Mouse (Mus musculus) bone marrow, adult 2 months (tissue): ENCODE results near the gene Sla2. TPM values are rescaled to one million over a fixed set of nuclear protein-coding genes. Genes with fewer than 3 reads are reported as not detected.
"Not testable (repeated sequence)": the region's sequence is repeated elsewhere in the genome, so short reads cannot be mapped to it uniquely, and the experiment has no call there.

Experiments
- H3K27ac ChIP-seq: fragments of 200-500 bp; 2 replicates; pipeline ENCODE4 v1.5.1; 2012; ENCODE audit warnings: low read depth, mild to moderate bottlenecking, control low read depth, inconsistent platforms, low read length; ENCODE audit not compliant: control insufficient read depth, poor library complexity, insufficient read depth
- H3K4me1 ChIP-seq: fragments of 200-500 bp; 2 replicates; pipeline ENCODE4 v1.6.1; 2011; ENCODE audit warnings: low read length; ENCODE audit not compliant: control insufficient read depth, insufficient read depth
- H3K4me3 ChIP-seq: fragments of 200-500 bp; replicated peaks from 2 replicates; pipeline ENCODE3; 2011; ENCODE audit warnings: mild to moderate bottlenecking, low read depth, low read length, control low read depth; ENCODE audit not compliant: control insufficient read depth
- CTCF ChIP-seq: fragments of 200-500 bp; IDR thresholded peaks from 2 replicates; pipeline ENCODE4 v1.5.1; 2011; ENCODE audit warnings: low read length, control low read depth; ENCODE audit not compliant: control insufficient read depth, insufficient read depth
- POLR2A ChIP-seq: fragments of 200-500 bp; IDR thresholded peaks from 2 replicates; pipeline ENCODE4 v1.6.1; 2011; ENCODE audit warnings: low read depth, mild to moderate bottlenecking, control low read depth, low read length, borderline replicate concordance; ENCODE audit not compliant: control insufficient read depth
- WGBS: fragments of 180-500 bp; shearing (Covaris S2); methylation state at CpG from one replicate; pipeline ENCODE4 v1.1.7; 2018; 5-methylcytosine and 5-hydroxymethylcytosine counted together
- polyA plus RNA-seq: library from polyadenylated mRNA; stranded (reverse); fragments of >200 nt; gene quantifications from 2 replicates; pipeline ENCODE4 v1.2.4, GENCODE M21; 2011; ENCODE audit warnings: low replicate concordance; ENCODE audit not compliant: missing spikeins, insufficient read depth, insufficient read length

The Sla2 gene
- polyA plus RNA-seq, 1 experiment = 6.7 TPM

DNA sequence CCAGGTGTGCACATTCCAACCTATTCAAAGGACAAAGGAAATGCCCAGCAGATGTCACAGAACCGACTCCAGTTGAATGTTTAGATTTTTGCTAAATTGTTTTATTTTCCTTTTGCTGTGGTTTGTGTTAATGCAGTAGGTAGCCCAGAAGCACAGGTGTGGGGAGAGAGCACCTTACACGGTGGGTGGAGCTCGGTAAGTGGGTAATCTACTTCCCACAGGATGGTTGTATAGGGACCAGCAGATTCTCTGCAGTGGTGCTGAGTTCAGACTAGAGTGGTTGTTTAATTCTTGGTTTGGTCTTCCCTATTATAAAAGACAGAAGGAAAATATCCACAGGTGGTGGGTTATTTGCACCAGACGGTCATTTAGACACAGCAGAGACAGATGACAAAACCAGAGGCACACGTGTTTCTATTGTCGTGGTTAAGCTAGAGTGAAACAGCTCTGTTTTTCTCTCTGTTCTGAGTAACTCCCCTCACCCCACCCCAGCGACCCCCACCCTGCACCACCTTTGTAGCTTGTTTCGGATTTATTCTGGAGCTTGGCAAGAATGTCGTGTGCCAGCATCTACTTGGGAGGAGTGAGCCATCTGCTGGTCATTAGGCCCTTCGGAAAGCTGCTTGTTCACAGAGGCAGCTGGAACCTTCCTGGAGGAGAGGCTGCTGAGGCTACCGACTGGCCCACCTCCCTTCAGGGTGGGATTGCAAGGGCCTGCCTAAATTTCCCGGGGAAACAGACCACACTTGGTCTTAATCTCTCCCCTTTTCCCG lies 32.8 kb downstream of the Sla2 start:
- H3K4me3 ChIP-seq, H3K27ac ChIP-seq, H3K4me1 ChIP-seq: not testable (repeated sequence)
- peak; percentile 27; the same call in 1 of the 2 replicates for TF ChIP-seq CTCF
- WGBS = 70% methylated on average over 13 of the region's 13 CpGs

DNA sequence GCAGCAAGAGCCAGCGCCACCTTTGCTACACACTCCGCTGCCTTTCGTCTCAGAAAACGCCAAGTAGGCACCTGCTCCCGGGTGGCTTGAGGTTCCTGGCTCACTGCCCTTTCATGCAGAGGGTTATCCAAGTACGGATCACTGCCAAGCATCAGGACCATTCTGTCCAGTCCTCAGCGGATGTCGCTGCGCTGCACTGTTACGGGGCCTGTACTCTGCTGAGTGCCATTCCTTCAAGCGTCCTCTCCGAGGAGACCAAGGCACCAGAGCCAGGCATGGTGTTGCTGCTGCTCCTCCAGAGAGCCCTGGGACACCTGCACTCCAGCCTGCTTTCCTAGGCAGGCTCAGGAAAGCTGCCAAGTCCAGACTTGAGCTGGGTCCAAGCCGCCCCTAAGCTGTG lies 33.4 kb downstream of the Sla2 start:
- not testable (repeated sequence) for H3K4me1 ChIP-seq, H3K4me3 ChIP-seq, H3K27ac ChIP-seq
- WGBS = 92% methylated on average over 8 of the region's 13 CpGs

DNA sequence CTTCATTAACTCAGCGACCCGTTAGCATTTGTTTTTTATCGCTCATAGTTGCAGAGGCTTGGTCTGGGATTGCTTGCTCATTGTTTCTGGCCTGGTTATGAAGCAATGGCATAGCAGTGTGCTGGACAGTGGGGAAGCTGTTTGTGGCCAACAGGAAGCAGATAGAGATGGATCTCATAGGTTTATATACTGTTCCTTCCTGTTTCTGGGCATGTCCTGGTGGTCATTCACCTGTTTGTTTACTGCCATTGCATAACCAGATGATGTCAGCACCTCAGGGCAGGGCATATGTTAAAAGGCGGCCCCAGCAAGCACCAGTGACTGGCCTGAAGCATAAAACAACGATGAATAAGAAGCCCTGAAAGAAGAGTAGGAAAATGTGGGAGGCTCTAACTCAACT lies 36.5 kb downstream of the Sla2 start:
- H3K27ac ChIP-seq = peak overlapping the region; percentile 51; the same call in 1 of the 2 replicates
- 61% methylated on average over 5 of the region's 5 CpGs for WGBS

DNA sequence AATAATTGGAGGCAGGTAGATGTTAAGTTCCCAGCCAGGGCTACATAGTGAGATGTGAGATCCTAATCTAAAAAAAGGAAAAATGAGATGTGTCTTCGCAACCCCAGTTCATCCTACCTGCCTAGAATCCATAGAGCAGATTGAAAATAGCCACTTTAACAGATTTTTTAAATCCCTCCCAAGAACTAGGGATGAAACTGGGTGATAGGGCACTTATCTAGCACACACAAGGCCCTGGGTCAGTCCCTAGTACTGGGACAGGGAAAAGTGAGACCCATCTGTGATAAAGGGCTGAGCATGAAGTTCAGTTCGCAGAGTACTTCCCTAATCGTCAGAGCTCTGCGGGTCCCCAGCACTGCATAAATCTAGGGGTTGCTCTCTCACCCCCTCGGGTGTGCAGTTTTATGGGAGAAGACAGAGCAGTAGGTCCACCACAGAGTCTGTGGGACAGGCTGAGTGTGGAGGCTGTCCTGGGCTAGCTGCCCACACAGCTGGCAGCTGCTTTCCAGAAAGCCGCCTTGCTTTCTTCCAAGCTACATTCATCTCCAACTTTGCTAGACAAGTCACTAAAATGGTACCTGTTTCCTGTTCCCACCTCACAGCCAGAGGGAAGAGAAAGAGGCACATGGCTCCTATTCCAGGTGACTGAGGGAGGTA lies 38.3 kb downstream of the Sla2 start:
- Histone ChIP-seq H3K4me3 (no peak overlapping the region), H3K4me1 (peaks cover 3% of the 10 kb centered on the region), H3K27ac (no peak overlapping the region)
- no peak for TF ChIP-seq CTCF
- TF ChIP-seq POLR2A = no peak
- WGBS = 68% methylated on average over 6 of the region's 6 CpGs

More for the DNA sequence above, 36.5 kb downstream of the Sla2 start:
- TF ChIP-seq CTCF (no peak), POLR2A (no peak)
- no peak overlapping the region for H3K4me3 ChIP-seq
- peaks cover 3% of the 10 kb centered on the region for H3K4me1 ChIP-seq

DNA sequence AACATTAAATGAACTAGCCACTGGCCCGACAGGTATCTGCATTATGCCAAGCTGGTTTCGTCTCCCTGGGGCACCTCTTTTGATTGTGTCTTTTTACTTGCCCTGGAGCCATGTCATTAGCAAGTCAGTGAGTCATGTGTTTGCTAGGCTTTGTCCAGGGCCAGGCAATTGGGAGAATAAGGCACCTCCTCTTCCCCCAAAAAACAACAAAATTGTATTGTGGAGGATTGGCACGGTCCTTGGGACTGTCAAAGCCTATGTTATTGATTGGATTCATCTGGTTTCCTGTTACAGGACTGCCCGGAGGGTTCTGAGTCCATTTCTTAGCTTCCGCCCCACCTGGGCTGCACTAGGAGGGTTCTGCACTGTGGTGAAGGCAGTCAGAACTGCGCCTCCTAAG lies 39.3 kb downstream of the Sla2 start:
- 78% methylated on average over 6 of the region's 6 CpGs for WGBS
- H3K4me1 ChIP-seq = peaks cover 3% of the 10 kb centered on the region
- no peak overlapping the region for H3K4me3 ChIP-seq
- TF ChIP-seq POLR2A (no peak), CTCF (no peak)
- H3K27ac ChIP-seq = no peak overlapping the region

DNA sequence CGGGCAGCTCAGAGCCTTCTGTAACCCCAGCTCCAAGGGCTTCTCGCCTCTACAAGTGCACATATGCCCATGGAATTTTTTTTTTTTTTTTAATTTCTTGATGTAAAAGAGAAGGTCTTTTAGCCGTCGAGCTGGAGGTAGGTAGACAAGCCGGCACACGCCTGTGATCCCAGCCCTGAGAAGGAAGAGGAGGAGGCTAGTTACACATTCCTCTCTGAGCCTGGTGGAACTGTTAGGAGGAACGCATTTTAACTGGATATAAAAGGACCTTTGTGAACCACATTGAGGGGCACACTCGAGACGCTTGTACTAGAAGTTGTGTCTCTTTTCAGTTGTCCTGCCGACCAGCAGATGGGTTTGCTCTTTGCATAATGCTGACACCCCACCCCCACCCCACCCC lies 42.3 kb downstream of the Sla2 start:
- Histone ChIP-seq H3K4me1 (no peaks in the 10 kb centered on the region; the same call in 1 of the 2 replicates), H3K4me3 (no peak overlapping the region), H3K27ac (no peak overlapping the region)
- TF ChIP-seq CTCF (no peak), POLR2A (no peak)
- 89% methylated on average over 10 of the region's 10 CpGs for WGBS

DNA sequence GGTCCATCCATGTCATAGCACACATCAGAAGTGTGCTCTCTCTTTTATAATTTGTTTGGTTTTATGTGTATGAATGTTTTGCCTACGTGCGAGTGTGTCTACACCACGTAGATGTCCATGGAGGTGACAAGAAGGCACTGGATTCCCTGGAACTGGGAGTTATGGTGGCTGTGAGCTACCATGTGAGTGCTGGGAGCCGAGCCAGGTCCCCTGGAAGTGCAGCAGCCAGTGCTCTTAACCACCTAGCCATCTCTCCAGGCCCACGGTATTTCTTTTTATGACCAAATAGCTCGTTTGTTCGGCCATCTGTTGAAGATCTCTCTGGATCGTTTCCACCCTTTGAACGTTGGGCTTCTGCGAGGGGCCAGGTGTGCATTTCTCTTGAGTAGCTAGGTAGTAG lies 43.7 kb downstream of the Sla2 start:
- 80% methylated on average over 10 of the region's 10 CpGs for WGBS
- TF ChIP-seq CTCF (no peak), POLR2A (no peak)
- H3K4me3 ChIP-seq = no peak overlapping the region
- no peak overlapping the region for H3K27ac ChIP-seq
- no peaks in the 10 kb centered on the region; the same call in 1 of the 2 replicates for H3K4me1 ChIP-seq

DNA sequence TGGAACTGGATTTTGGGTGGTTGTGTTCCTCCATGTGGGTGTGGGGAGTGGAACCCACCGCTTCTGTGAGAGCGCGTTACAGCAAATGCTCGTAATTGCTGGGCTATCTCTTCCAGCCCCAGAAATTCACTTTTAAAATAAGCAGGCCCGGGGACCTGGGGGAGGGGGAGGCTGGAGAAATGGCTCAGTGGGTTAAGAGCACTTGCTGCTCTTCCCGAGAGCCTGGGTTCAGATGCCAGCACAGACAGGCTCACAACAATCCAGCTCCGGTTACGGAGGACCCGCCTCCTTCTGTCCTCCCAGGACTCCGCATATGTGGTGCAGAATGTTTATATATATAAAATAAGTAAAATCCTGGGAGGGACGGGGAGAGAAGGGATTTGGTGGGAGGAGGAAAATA lies 44.3 kb downstream of the Sla2 start:
- WGBS = 85% methylated on average over 11 of the region's 11 CpGs
- H3K4me3 ChIP-seq = no peak overlapping the region
- H3K4me1 ChIP-seq = no peaks in the 10 kb centered on the region; the same call in 1 of the 2 replicates
- TF ChIP-seq CTCF (no peak), POLR2A (no peak)
- H3K27ac ChIP-seq = no peak overlapping the region
